Mouse (Mus musculus) layer of hippocampus, postnatal 14 days (tissue): ENCODE data around the gene Dgcr6. TPM values are rescaled to one million over a fixed set of nuclear protein-coding genes. Genes with fewer than 3 reads are reported as not detected.
A peak's percentile ranks its signal among the peaks of the same experiment; 100 is the strongest.

Experiments
- DNase-seq, 2 experiments: peaks; one replicate each; pipeline ENCODE4 v3.0.0; 2021 to 2022; ENCODE audit warnings: low spot score in 2 of 2, mixed read lengths in 1 of 2
- total RNA-seq, 2 experiments: library from RNA; stranded (reverse); gene quantifications; 2 replicates each; pipeline ENCODE4 v1.2.3; 2021

The Dgcr6 gene
- total RNA-seq, 2 experiments from 2014 or later, result 85.1 to 86.3 TPM

DNA sequence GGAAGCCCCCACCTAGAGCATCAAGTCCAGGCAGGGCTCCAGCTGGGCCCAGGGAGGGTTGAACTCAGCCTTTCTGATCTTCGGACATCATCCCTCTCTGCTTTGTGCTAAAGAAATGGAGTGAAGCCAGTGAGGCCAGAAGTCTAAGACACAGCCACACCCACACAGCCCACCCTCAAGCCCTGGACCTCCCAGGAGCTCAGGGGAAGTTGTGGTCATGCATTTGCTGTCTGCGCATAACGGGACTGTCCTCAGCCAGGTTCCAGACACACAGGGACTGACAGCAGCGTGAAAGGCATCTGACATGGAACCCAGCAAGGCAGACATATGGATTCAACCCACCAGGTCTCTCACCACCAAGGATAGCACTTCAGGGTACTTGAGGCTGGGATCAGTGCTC is 63.8 kb downstream of the Dgcr6 start:
- DNase-seq, result no peak

GRCm38 (mm10) chr16:18118285-18118684 is 65.6 kb downstream of the Dgcr6 start:
- no peak for DNase-seq

DNA sequence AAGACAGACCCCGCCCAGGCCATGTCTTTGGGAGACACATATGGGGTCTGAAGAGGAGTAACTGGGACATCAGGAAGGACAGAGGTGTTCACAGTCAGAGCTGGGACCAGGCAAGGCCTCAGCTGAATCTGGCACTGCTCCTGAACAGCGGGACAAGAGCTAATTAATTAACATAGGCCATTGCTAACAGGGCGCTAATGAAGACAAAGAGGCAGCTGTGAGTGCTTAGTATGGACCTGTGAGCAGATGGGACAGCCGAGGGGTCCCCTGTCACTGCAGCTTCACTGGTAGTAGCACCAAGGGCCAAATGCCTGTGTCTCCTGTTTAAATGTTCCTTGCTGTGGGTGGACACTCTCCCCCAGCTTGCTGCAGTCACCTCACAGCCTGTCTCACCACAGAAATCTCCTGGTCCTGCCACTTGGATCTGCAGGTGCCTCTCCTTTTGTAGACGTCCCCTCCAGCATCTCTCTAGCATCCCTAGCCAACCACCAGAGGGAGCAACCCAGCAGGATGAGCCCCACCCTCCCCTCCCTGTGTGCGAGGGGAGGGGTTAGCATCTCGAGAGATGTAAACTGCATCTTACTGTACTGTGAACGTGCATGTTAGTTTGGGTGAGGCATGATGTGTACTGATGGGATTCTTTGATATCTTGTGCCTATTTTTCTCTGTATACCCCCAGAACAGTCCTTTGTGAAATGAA is 66.5 kb downstream of the Dgcr6 start:
- DNase-seq, result peak in 1 of 2 experiments; percentile 67

Other genes with a start within 250 kb of the Dgcr6 start
- gene B830017H08Rik, start 219.7 kb upstream of the Dgcr6 start, total RNA-seq, result 1 to 10 TPM; 5.8 to 6.3 TPM
- 10 to 100 TPM; 12.9 to 13.8 TPM for gene Car15, start 214.5 kb upstream of the Dgcr6 start, total RNA-seq
- gene Gm20518, start 161.2 kb upstream of the Dgcr6 start, total RNA-seq, result 1 to 10 TPM; 1.9 to 2.4 TPM
- gene Tssk1, start 158.6 kb upstream of the Dgcr6 start, total RNA-seq, result not detected
- 100 to 1,000 TPM; 105 to 111 TPM for gene Dgcr2, start 154.3 kb upstream of the Dgcr6 start, total RNA-seq
- gene Tssk2, start 154.2 kb upstream of the Dgcr6 start, total RNA-seq, result not detected
- 10 to 100 TPM; 27.8 to 32.2 TPM for gene Ess2, start 141.5 kb upstream of the Dgcr6 start, total RNA-seq
- gene Gsc2, start 137.8 kb upstream of the Dgcr6 start, total RNA-seq, result not detected
- 10 to 100 TPM; 60.4 to 61.2 TPM for gene Slc25a1, start 124.6 kb upstream of the Dgcr6 start, total RNA-seq
- under 1 TPM in 1 of 2 experiments, not detected in 1; 0.99 TPM for gene Vpreb2, start 72.4 kb upstream of the Dgcr6 start, total RNA-seq
- 10 to 100 TPM; 31.0 to 43.6 TPM for gene Prodh, start 37.3 kb downstream of the Dgcr6 start, total RNA-seq
- gene Rtn4r, start 74.8 kb downstream of the Dgcr6 start, total RNA-seq, result 10 to 100 TPM; 77.1 to 85.6 TPM
- not detected for gene Ccdc188, start 165.0 kb downstream of the Dgcr6 start, total RNA-seq
- 10 to 100 TPM; 84.1 to 84.6 TPM for gene Zdhhc8, start 182.3 kb downstream of the Dgcr6 start, total RNA-seq
- gene Trmt2a, start 195.8 kb downstream of the Dgcr6 start, total RNA-seq, result 10 to 100 TPM; 44.6 to 61.7 TPM
- 100 to 1,000 TPM in 1 of 2 experiments, 10 to 100 TPM in 1; 98.3 to 104 TPM for gene Ranbp1, start 195.9 kb downstream of the Dgcr6 start, total RNA-seq
- not detected for gene Gm49776, start 205.5 kb downstream of the Dgcr6 start, total RNA-seq
- gene Dgcr8, start 236.4 kb downstream of the Dgcr6 start, total RNA-seq, result 10 to 100 TPM; 35.9 to 44.0 TPM